Mouse (Mus musculus) neural tube, embryonic 12.5 days (tissue): ENCODE results near the gene Clcn3. TPM values are rescaled to one million over a fixed set of nuclear protein-coding genes. Genes with fewer than 3 reads are reported as not detected.
"Not testable (repeated sequence)": the region's sequence is repeated elsewhere in the genome, so short reads cannot be mapped to it uniquely, and the experiment has no call there.

ENCODE experiments used
- ATAC-seq: fragments of 200-750 bp; cut with Nextera tagmentation; 2 replicates; pipeline ENCODE4 v1.8.0; 2017; ENCODE audit warnings: low read depth, mild to moderate bottlenecking, moderate TSS enrichment, moderate library complexity; ENCODE audit not compliant: low FRiP score
- H3K27ac ChIP-seq: fragments of 300-500 bp; sonication (generic); 2 replicates; pipeline ENCODE4 v1.5.1; 2016
- H3K27me3 ChIP-seq: fragments of 300-500 bp; sonication (generic); replicated peaks from 2 replicates; pipeline ENCODE4 v1.6.1; 2016; ENCODE audit warnings: mild to moderate bottlenecking
- H3K36me3 ChIP-seq: fragments of 300-500 bp; sonication (generic); 2 replicates; pipeline ENCODE4 v1.6.1; 2016; ENCODE audit warnings: mild to moderate bottlenecking
- H3K4me1 ChIP-seq: fragments of 300-500 bp; sonication (generic); 2 replicates; pipeline ENCODE4 v1.6.1; 2016
- H3K4me2 ChIP-seq: fragments of 300-500 bp; sonication (generic); replicated peaks from 2 replicates; pipeline ENCODE4 v1.6.1; 2016; ENCODE audit warnings: mild to moderate bottlenecking
- H3K4me3 ChIP-seq: fragments of 300-500 bp; sonication (generic); 2 replicates; pipeline ENCODE4 v1.5.1; 2016
- H3K9ac ChIP-seq: fragments of 300-500 bp; sonication (generic); 2 replicates; pipeline ENCODE4 v1.6.1; 2016; ENCODE audit warnings: mild to moderate bottlenecking
- H3K9me3 ChIP-seq: fragments of 300-500 bp; sonication (generic); 2 replicates; pipeline ENCODE4 v1.6.1; 2016; ENCODE audit warnings: mild to moderate bottlenecking
- WGBS: fragments of 180-500 bp; shearing (Covaris S2); methylation state at CpG from one replicate; pipeline ENCODE4 v1.1.7; 2016; 5-methylcytosine and 5-hydroxymethylcytosine counted together
- polyA plus RNA-seq: library from polyadenylated mRNA; unstranded; fragments of >200 nt; fragmentation: Nextera tagmentation; extraction: Ambion mirVana; gene quantifications from 2 replicates; pipeline ENCODE4 v1.2.1, GENCODE M21; 2016

Clcn3 gene
- 45.4 and 47.4 TPM in 2 replicates for polyA plus RNA-seq

DNA sequence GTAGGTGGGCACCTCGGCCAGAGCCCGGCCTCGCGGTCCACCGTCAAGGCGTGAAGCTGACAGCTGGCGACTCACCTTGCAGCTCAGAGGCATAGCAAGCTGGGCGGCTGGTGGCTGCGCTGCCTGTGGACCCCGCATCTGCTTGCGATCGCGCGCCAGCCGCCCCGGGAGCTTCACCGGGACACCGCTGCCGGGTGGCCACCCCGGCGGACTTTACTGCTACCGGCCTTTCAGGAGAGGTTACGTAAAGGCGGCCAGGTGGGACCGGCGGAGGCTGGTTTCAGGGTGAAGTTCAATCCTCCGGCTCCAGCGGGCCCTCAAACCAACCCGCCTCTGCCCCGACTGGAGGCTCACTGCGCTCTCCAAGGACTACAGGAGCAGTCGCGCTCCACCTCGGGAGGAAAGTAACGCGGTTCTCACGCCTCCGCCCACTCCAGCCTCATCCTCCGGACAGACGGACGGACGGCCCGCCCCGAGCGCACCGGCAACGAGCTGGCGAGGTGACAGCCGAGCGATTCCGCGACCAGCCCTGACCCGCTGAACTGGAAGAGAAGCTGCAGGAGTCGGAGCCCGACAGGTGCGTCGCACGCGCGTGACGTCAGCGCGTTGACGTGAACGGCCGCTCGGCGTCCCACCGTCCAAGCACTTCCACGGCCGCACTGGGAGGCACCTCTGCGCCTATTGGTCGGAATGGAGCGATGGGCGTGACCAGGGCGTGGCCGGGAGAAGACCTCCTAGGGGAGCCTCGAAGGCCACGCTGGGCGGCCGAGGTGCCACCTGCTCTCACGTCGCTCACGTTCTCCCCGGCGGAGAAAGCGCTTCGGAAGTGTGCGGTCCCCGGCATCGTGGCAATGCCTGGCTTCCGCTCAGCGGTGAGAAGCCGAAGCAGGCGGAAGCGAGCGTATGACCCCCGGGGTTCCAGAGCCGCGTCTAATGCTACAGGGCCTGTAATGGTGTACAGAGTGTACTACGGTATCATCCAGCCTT is at the start of gene Clcn3:
Clcn3 (minus strand) TSS at position 600 of the 987 bp plus-strand sequence.
- Histone ChIP-seq H3K36me3 (no peaks in the 10 kb centered on the region), H3K9ac (peak within 1 kb of the TSS; percentile 80), H3K9me3 (no peaks in the 10 kb centered on the region), H3K27me3 (no peaks in the 10 kb centered on the region), H3K4me3 (peak within 1 kb of the TSS; percentile 79), H3K27ac (peak within 1 kb of the TSS; percentile 62; the same call in 1 of the 2 replicates), H3K4me2 (peak within 1 kb of the TSS; percentile 97), H3K4me1 (no peaks in the 10 kb centered on the region)
- peak; percentile 100 for ATAC-seq
- WGBS = under 1% methylated on average over 101 of the region's 101 CpGs

DNA sequence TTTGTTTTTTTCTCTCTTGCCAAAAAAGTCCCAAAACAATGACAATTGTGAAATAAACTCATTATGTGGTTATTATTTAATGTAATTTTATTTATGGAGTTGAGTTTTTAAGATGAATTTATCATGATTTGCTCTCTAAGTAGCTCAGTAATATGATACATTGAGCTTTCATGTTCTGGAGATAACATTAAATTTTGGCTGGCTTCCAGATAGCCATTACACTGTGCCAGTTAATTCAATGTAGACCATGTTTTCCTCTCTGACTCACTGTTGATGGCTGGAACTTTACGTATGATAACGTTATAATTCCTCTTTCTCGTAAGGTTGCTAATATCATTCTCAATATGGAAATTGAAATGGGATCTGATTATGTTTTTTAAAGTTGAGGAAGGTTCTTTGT is 13.4 kb upstream of the Clcn3 start:
- Histone ChIP-seq H3K27ac (no peak overlapping the region), H3K4me2 (no peak overlapping the region), H3K27me3 (no peaks in the 10 kb centered on the region), H3K9me3 (0 out of 2 replicates have a peak, but pooled peaks cover 7% of the 10 kb centered on the region), H3K9ac (no peak overlapping the region), H3K4me3 (no peak overlapping the region), H3K36me3 (no peaks in the 10 kb centered on the region; the same call in 1 of the 2 replicates), H3K4me1 (peaks cover 6% of the 10 kb centered on the region; the same call in 1 of the 2 replicates)
- ATAC-seq = no peak
- WGBS = 85% methylated on average over 3 of the region's 3 CpGs

DNA sequence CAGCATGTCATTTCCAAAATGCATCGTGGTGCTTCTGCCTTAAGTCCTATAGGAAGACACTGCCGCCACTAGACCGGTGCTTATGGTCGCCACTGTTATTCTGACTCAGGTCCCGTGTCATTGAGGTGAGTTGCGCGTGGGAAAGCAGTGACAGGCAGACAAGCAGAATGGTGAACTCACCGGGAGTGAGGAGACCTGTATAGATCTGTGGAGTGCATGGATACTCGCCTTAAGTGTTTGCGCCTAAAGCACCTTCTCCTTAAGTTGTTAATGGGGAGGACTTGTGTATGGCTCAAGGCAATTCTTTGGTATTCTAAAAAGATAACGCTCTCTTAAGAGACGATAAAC is 10.5 kb upstream of the Clcn3 start:
- peaks cover 6% of the 10 kb centered on the region; the same call in 1 of the 2 replicates for H3K4me1 ChIP-seq
- 7% methylated on average over 12 of the region's 12 CpGs for WGBS

DNA sequence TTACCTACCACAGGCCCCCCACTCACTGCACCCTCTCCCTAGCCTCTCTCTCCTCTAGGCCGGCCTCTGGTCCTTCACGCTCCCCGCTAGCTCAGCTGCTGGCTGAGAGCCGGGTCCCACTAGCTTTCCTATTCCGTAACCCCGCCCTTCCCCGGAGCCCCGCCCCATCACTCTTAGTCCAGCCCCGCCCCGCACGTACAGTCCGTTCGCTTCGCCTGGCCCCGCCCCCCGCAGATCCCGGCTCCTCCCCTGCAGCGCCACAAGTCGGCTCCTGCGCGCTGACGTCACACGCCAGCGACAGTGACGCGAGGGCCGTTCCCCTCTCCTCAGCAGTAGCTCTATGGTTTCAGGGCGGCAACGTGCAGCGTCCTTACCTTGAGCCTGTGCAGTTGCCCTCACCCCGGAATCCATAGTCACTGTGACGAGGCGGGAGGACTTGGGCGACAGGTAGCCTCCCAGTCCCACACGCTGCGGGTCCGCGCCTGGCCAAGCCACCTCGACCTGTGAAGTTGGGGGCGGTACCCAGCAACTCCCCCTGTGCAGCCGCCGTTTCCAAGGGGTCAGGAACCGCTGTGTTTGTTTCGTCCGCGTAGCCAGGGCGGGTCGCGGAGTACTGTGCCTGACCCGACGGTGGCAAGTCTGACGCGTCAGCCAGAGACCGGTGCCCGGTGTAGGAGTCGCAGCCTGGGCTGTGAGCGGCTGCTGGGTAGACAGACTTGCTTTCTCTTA is 10.0 kb upstream of the Clcn3 start, which contains the start of gene Nek1:
Nek1 (plus strand) TSS at position 286 of the 729 bp plus-strand sequence.
- H3K27me3 ChIP-seq = no peaks in the 10 kb centered on the region
- 0 out of 2 replicates have a peak, but pooled peaks cover 3% of the 10 kb centered on the region for H3K9me3 ChIP-seq
- peak within 1 kb of the TSS; percentile 79 for H3K27ac ChIP-seq
- no peaks in the 10 kb centered on the region; the same call in 1 of the 2 replicates for H3K36me3 ChIP-seq
- H3K4me3 ChIP-seq = peak within 1 kb of the TSS; percentile 73
- H3K9ac ChIP-seq = peak within 1 kb of the TSS; percentile 66
- under 1% methylated on average over 57 of the region's 57 CpGs for WGBS
- H3K4me1 ChIP-seq = peaks cover 6% of the 10 kb centered on the region; the same call in 1 of the 2 replicates
- H3K4me2 ChIP-seq = peak within 1 kb of the TSS; percentile 76
- peak; percentile 96 for ATAC-seq

More for the DNA sequence above, 10.5 kb upstream of the Clcn3 start:
- peak overlapping the region; percentile 66 for H3K9ac ChIP-seq
- peak overlapping the region; percentile 73 for H3K4me3 ChIP-seq
- peak; percentile 35; the same call in 1 of the 2 replicates for ATAC-seq
- peak overlapping the region; percentile 76 for H3K4me2 ChIP-seq
- H3K27me3 ChIP-seq = no peaks in the 10 kb centered on the region
- no peaks in the 10 kb centered on the region; the same call in 1 of the 2 replicates for H3K36me3 ChIP-seq
- H3K27ac ChIP-seq = no peak overlapping the region
- H3K9me3 ChIP-seq = 0 out of 2 replicates have a peak, but pooled peaks cover 7% of the 10 kb centered on the region

DNA sequence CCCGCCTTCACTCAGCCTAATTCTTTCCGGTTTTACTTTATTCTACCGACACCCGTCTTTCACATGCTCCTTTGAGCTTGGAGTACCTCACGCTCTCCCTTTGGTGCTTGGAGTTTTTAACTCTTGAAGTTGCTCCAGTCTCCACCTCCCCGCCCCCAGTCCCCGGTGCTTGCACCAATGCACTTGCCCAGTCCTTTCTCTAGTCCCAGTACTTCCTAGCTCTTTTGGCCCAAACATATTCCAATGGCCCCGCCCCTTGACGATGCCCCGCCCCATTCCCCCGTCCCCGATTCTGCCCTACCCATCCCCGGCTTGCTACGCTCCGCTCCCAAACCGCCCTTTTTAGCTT is 9.4 kb upstream of the Clcn3 start:
- under 1% methylated on average over 16 of the region's 16 CpGs for WGBS
- ATAC-seq = peak; percentile 92; the same call in 1 of the 2 replicates
- peak overlapping the region; percentile 79 for H3K27ac ChIP-seq
- peaks cover 6% of the 10 kb centered on the region; the same call in 1 of the 2 replicates for H3K4me1 ChIP-seq
- no peaks in the 10 kb centered on the region for H3K36me3 ChIP-seq
- H3K27me3 ChIP-seq = no peaks in the 10 kb centered on the region
- peak overlapping the region; percentile 66 for H3K9ac ChIP-seq
- no peaks in the 10 kb centered on the region for H3K9me3 ChIP-seq
- H3K4me3 ChIP-seq = peak overlapping the region; percentile 73
- H3K4me2 ChIP-seq = peak overlapping the region; percentile 76

DNA sequence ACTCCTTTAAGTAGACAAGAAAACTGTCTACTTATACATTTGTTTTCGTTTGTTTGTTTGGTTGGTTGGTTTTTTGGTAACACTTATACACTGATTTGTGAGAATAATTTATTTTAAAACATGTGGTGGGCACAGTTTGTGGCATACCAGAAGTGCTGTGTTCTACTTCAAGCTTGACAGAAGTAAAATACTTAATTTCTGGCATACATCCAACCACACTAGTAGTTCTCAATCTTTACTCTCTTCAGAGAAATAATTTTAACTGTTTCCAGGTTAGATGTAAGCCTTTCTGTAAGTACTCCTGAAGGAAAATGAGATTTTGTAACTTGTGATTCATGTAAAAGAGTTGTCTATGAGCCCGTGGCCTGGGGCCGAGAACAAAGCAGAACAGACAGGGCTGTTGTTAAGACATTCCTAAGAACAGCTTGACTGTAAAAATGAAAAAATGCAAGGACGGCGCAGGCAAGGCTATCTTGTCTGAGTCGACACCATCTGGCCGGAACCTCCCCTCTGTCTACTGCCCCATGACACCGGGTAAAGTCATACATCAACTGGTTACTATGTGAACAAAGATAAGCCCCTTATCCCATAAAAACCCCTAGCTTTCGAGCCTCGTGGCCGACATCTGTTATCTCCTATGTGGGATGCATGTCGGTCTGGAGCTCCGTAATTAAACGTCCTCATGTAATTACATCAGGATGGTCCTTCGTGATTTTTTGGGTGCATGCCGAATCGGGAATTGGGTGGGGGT is 1.3 kb upstream of the Clcn3 start:
- not testable (repeated sequence) for H3K9ac ChIP-seq, H3K4me2 ChIP-seq, H3K27me3 ChIP-seq, H3K4me3 ChIP-seq, H3K9me3 ChIP-seq, ATAC-seq, H3K4me1 ChIP-seq, H3K36me3 ChIP-seq, H3K27ac ChIP-seq
- WGBS = 84% methylated on average over 17 of the region's 17 CpGs

DNA sequence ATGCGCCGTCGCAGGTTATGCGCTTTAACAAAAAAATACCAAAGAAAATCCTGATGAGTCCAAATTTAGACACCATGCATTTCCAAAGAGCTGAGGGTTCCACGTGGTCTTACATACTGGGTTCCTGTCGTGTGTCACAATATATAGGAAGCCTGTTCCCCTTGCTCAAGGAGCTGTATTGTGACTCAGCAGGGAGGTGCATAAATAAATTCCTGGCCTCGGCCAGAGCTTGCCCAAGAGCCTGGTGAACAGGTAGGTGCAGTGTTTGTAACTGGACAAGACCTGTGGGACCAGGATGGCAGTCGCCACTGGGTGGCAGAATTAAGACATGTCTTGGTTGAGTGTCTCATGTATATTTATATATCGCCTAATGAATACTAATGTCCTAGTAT is 584 bp upstream of the Clcn3 start:
- Histone ChIP-seq H3K27me3 (no peaks in the 10 kb centered on the region), H3K9ac (peak overlapping the region; percentile 80), H3K36me3 (no peaks in the 10 kb centered on the region), H3K9me3 (no peaks in the 10 kb centered on the region), H3K4me1 (no peaks in the 10 kb centered on the region), H3K4me2 (peak overlapping the region; percentile 97), H3K4me3 (peak overlapping the region; percentile 79), H3K27ac (peak overlapping the region; percentile 62; the same call in 1 of the 2 replicates)
- WGBS = 10% methylated on average over 9 of the region's 9 CpGs
- ATAC-seq = peak; percentile 73

DNA sequence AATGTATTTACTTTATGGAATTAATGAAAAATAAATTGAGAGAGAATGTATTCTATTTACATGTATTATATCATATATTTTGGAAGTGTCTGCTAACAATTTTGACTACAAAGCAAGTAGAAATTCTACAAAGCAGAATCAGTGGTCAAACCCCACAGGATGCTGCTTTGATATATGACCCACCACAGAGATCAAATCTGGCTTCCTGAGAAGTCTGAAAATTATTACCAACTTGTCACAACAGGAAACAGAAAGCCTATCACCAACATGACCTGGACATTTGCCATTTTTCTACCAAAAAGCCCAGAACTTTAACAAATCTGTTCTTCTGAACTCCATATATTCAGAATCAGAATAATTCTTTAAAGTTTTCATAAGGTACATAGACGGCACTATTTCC is 1.7 kb downstream of the Clcn3 start:
- Histone ChIP-seq H3K9ac (no peak overlapping the region), H3K4me3 (no peak overlapping the region), H3K4me1 (no peaks in the 10 kb centered on the region), H3K27me3 (no peaks in the 10 kb centered on the region), H3K36me3 (no peaks in the 10 kb centered on the region), H3K9me3 (no peaks in the 10 kb centered on the region), H3K4me2 (peak overlapping the region; percentile 97), H3K27ac (no peak overlapping the region)
- ATAC-seq = no peak
- 59% methylated on average over 1 of the region's 1 CpGs for WGBS

DNA sequence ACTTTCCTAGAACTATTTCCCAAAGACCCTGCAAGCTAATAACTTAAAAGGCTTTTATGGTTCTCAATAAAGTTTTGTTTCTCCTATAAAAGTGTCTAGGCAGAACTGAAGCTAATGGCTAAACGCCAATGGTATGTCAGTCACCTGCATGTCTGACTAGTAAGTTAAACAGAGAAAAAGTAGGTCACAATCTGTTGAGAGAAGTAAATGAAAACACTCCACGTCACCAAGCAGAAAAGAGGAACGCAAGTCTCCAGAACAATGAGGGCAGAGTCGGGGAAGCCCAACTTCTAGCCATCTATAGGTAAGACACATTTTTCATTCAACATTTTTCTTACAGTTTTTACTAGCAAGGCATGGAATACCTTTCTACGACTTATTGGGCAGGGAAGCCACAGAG is 4.6 kb downstream of the Clcn3 start:
- WGBS = 90% methylated on average over 5 of the region's 5 CpGs

DNA sequence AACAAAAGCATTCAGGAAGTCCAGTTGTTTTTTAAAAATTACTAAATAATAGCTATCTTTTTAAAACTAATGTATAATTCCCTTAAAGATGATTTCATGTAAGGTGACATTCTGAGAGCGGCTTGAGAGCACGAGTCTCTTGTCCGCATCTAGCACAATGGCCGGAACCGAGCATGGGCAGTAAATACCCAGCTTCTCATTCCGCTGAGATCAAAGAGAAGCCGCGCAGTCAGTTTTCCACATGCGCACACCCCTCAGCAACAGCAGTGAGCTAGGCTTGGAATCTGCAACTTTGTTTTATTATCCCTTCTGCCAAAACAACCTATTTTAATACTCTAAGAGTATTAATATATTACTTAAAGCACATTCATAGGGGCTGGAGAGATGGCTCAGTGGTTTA is 6.3 kb downstream of the Clcn3 start:
- Histone ChIP-seq H3K36me3 (no peaks in the 10 kb centered on the region), H3K4me2 (no peak overlapping the region), H3K9ac (no peak overlapping the region), H3K27ac (no peak overlapping the region), H3K4me3 (no peak overlapping the region), H3K9me3 (no peaks in the 10 kb centered on the region), H3K27me3 (no peaks in the 10 kb centered on the region), H3K4me1 (no peaks in the 10 kb centered on the region)
- no peak for ATAC-seq
- WGBS = 71% methylated on average over 9 of the region's 9 CpGs

More for the DNA sequence above, 4.6 kb downstream of the Clcn3 start:
- no peak overlapping the region for H3K4me2 ChIP-seq
- no peaks in the 10 kb centered on the region for H3K27me3 ChIP-seq
- H3K9me3 ChIP-seq = no peaks in the 10 kb centered on the region
- H3K4me1 ChIP-seq = no peaks in the 10 kb centered on the region
- H3K4me3 ChIP-seq = no peak overlapping the region
- no peaks in the 10 kb centered on the region for H3K36me3 ChIP-seq
- H3K9ac ChIP-seq = no peak overlapping the region
- ATAC-seq = no peak
- H3K27ac ChIP-seq = no peak overlapping the region

DNA sequence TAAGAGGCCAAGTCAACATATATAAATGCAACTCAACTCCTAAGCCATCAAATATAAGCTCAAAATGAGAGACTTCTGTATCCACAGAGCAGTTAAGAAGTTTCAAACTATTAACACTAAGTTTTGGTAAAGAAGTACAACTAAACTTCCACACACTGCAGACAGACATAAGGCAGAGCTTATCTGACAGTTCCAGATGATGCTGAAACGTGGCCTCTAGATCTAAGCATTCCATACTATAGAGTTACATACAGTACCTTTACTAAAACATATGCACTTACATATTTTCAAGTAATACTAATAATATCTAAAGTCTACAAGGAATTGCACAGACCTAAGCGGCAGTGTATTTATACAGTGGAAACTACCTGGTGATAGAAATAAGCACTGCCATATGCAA is 8.3 kb downstream of the Clcn3 start:
- Histone ChIP-seq H3K27me3 (no peaks in the 10 kb centered on the region), H3K4me2 (no peak overlapping the region), H3K9ac (no peak overlapping the region), H3K9me3 (no peaks in the 10 kb centered on the region), H3K36me3 (no peaks in the 10 kb centered on the region), H3K4me1 (no peaks in the 10 kb centered on the region), H3K27ac (no peak overlapping the region), H3K4me3 (no peak overlapping the region)
- no peak for ATAC-seq
- 93% methylated on average over 2 of the region's 2 CpGs for WGBS
